9 mouse cellular contexts compared by ENCODE assay signal in genomic region chr11:54111976-54112741, GRCm38 (mm10). TPM values are rescaled to one million over a fixed set of nuclear protein-coding genes. Genes with fewer than 3 reads are reported as not detected.
A peak's percentile ranks its signal among the peaks of the same experiment; 100 is the strongest.
DNase-seq lines count a peak whose midpoint lies in the region; ATAC-seq and TF ChIP-seq lines count a peak whose summit lies in the region.
"Had no signal": no experiment of that assay in that cellular context is flagged by ENCODE, and none has a peak within 500 bp of the region (broad histone marks: within the 10 kb centered on the region; RNA-seq: fewer than 3 reads in every experiment).

No protein-coding gene starts in this region.

- no peaks in the 10 kb centered on the region for H3K27me3 ChIP-seq in heart, adult 2 months (ENCODE audit: control insufficient read depth, insufficient read depth, low read length)
- H3K27me3 ChIP-seq in intestine, postnatal 0 days (replicated peaks; ENCODE audit: control insufficient read depth, insufficient read depth, low read length) = no peaks in the 10 kb centered on the region

- no peak for TF ChIP-seq POLR2A in heart, adult 2 months (IDR thresholded peaks at IDR 0.05; ENCODE audit: insufficient read depth, low read depth, low read length)

- WGBS in heart, adult 2 months = 65% methylated on average over 21 of the region's 21 CpGs
- 73% methylated on average over 21 of the region's 21 CpGs for WGBS in intestine, postnatal 0 days

- H3K4me2 ChIP-seq in intestine, postnatal 0 days (replicated peaks; ENCODE audit: low read depth) = peak overlapping the region; percentile 54

- no peaks in the 10 kb centered on the region for H3K9me3 ChIP-seq in intestine, postnatal 0 days (ENCODE audit: control insufficient read depth)

- H3K36me3 ChIP-seq in heart, adult 2 months (ENCODE audit: control insufficient read depth, insufficient read depth, low read length) = peaks cover 12% of the 10 kb centered on the region
- H3K36me3 ChIP-seq in intestine, postnatal 0 days (ENCODE audit: control insufficient read depth, insufficient read depth) = no peaks in the 10 kb centered on the region; the same call in 1 of the 2 replicates

- peak; percentile 71 for TF ChIP-seq EP300 in heart, adult 2 months (IDR thresholded peaks at IDR 0.05; ENCODE audit: insufficient read depth, low read depth, low read length)

- no peaks in the 10 kb centered on the region for H3K79me2 ChIP-seq in heart, adult 2 months (replicated peaks; ENCODE audit: control insufficient read depth, insufficient read depth, low read length)

- no peak for ATAC-seq in intestine, postnatal 0 days

- peaks cover 25% of the 10 kb centered on the region for H3K4me1 ChIP-seq in heart, adult 2 months (ENCODE audit: control insufficient read depth, insufficient read depth, low read length)
- no peaks in the 10 kb centered on the region; the same call in 1 of the 2 replicates for H3K4me1 ChIP-seq in intestine, postnatal 0 days (replicated peaks; ENCODE audit: control insufficient read depth, insufficient read depth, low read length)

- DNase-seq in embryo, embryonic 11 days = peak; percentile 11
- no peak for DNase-seq in embryo, embryonic 9.5 days (ENCODE audit: extremely low spot score)
- peak; percentile 88 for DNase-seq in cerebellum, adult 9-11 months
- DNase-seq in heart, adult 2 months = peak; percentile 71 to 85
- DNase-seq in lung, adult 18-20 months = peak; percentile 77 to 84
- peak; percentile 70 for DNase-seq in retina, postnatal 1 day
- no peak for DNase-seq in T-cell, adult 2 months (ENCODE audit: low spot score)

- TF ChIP-seq CTCF in heart, adult 2 months (IDR thresholded peaks at IDR 0.05) = no peak
- TF ChIP-seq CTCF in intestine, postnatal 0 days (IDR thresholded peaks at IDR 0.05; ENCODE audit: low read depth) = no peak

- intact Hi-C loops in heart, adult 2 months (cut with DNase I) = loop anchor here (2.0 to 10.0 kb wide), 2 partner anchors 19 to 347 kb away; no protein-coding TSS in a partner anchor

- peak overlapping the region; percentile 27; the same call in 1 of the 2 replicates for H3K9ac ChIP-seq in heart, adult 2 months (ENCODE audit: low read depth, low read length)
- 0 out of 2 replicates have a peak overlapping the region, but pooled peaks have one; percentile 4 for H3K9ac ChIP-seq in intestine, postnatal 0 days (ENCODE audit: low read depth, low read length)

- H3K27ac ChIP-seq in heart, adult 2 months = peak overlapping the region; percentile 94
- no peak overlapping the region for H3K27ac ChIP-seq in intestine, postnatal 0 days (ENCODE audit: low read depth, low read length)

- H3K4me3 ChIP-seq in heart, adult 2 months = no peak overlapping the region
- no peak overlapping the region for H3K4me3 ChIP-seq in intestine, postnatal 0 days (ENCODE audit: low read depth, low read length)

RNA-seq across cellular contexts. Expression of gene P4ha2, which starts 12.3 kb away (rescaled TPM):
- total RNA-seq in heart, adult 2 months (2021) = 10 to 100 TPM; 59.9 to 63.6 TPM
- polyA plus RNA-seq in heart, adult 2 months (2012; rRNA removed) = 37.4 and 62.3 TPM in 2 replicates
- 6.9 and 8.3 TPM in 2 replicates for polyA plus RNA-seq in intestine, postnatal 0 days (2015; fragmentation: Nextera tagmentation; extraction: Ambion mirVana)
- total RNA-seq: neutrophil, adult 5-6 weeks had no signal

RNA-seq across cellular contexts. Expression of gene Pdlim4, which starts 43.3 kb away (rescaled TPM):
- 10 to 100 TPM; 30.8 to 33.8 TPM for total RNA-seq in heart, adult 2 months (2021)
- 57.6 and 58.2 TPM in 2 replicates for polyA plus RNA-seq in heart, adult 2 months (2012; rRNA removed)
- polyA plus RNA-seq in intestine, postnatal 0 days (2015; fragmentation: Nextera tagmentation; extraction: Ambion mirVana) = 21.0 and 22.6 TPM in 2 replicates

Comparison
In these comparisons a context has a peak if more than half of its experiments do, and no peak if none do; other contexts are left out.
1. DNase-seq: peak in embryo, embryonic 11 days (single experiment), cerebellum, adult 9-11 months (single experiment), heart, adult 2 months (2 of 2), lung, adult 18-20 months (2 of 2) and retina, postnatal 1 day (single experiment); none in embryo, embryonic 9.5 days (single experiment) and T-cell, adult 2 months (single experiment).